Comparison of ENCODE assay signal across 8 mouse cellular contexts in genomic region chr14:79660467-79660866, GRCm38 (mm10). TPM values are rescaled to one million over a fixed set of nuclear protein-coding genes. Genes with fewer than 3 reads are reported as not detected.
DNase-seq lines count a peak whose midpoint lies in the region; ATAC-seq lines count a peak whose summit lies in the region.

No protein-coding gene starts in this region.

- H3K27ac ChIP-seq in intestine, embryonic 14.5 days (ENCODE audit: low read depth) = no peak overlapping the region
- no peak overlapping the region for H3K27ac ChIP-seq in intestine, embryonic 15.5 days
- H3K27ac ChIP-seq in neural tube, embryonic 12.5 days = no peak overlapping the region
- H3K27ac ChIP-seq in limb, embryonic 11.5 days (replicated peaks; ENCODE audit: low read depth, low read length) = no peak overlapping the region
- H3K27ac ChIP-seq in neural tube, embryonic 15.5 days (replicated peaks) = 0 out of 2 replicates have a peak overlapping the region, but pooled peaks have one; percentile 23

- no peak overlapping the region for H3K9ac ChIP-seq in intestine, embryonic 14.5 days (ENCODE audit: low read length)
- H3K9ac ChIP-seq in intestine, embryonic 15.5 days = no peak overlapping the region
- no peak overlapping the region for H3K9ac ChIP-seq in neural tube, embryonic 12.5 days
- H3K9ac ChIP-seq in limb, embryonic 11.5 days (ENCODE audit: low read length) = no peak overlapping the region
- no peak overlapping the region for H3K9ac ChIP-seq in neural tube, embryonic 15.5 days (replicated peaks)

- no peaks in the 10 kb centered on the region for H3K4me1 ChIP-seq in intestine, embryonic 14.5 days (replicated peaks; ENCODE audit: control insufficient read depth, insufficient read depth, low read length)
- H3K4me1 ChIP-seq in intestine, embryonic 15.5 days (replicated peaks) = no peaks in the 10 kb centered on the region
- peaks cover 26% of the 10 kb centered on the region for H3K4me1 ChIP-seq in neural tube, embryonic 12.5 days
- no peaks in the 10 kb centered on the region for H3K4me1 ChIP-seq in limb, embryonic 11.5 days (ENCODE audit: control insufficient read depth, insufficient read depth, low read length)
- H3K4me1 ChIP-seq in neural tube, embryonic 15.5 days = peaks cover 28% of the 10 kb centered on the region

- H3K4me3 ChIP-seq in intestine, embryonic 14.5 days (ENCODE audit: low read depth, low read length) = no peak overlapping the region
- no peak overlapping the region for H3K4me3 ChIP-seq in intestine, embryonic 15.5 days (replicated peaks)
- no peak overlapping the region for H3K4me3 ChIP-seq in neural tube, embryonic 12.5 days
- no peak overlapping the region for H3K4me3 ChIP-seq in limb, embryonic 11.5 days (ENCODE audit: low read depth, low read length)
- no peak overlapping the region for H3K4me3 ChIP-seq in neural tube, embryonic 15.5 days (replicated peaks)

- H3K4me2 ChIP-seq in intestine, embryonic 14.5 days (ENCODE audit: low read length) = peak overlapping the region; percentile 47
- no peak overlapping the region for H3K4me2 ChIP-seq in intestine, embryonic 15.5 days (replicated peaks)
- peak overlapping the region; percentile 55 for H3K4me2 ChIP-seq in neural tube, embryonic 12.5 days (replicated peaks)
- H3K4me2 ChIP-seq in limb, embryonic 11.5 days (ENCODE audit: low read depth, severe bottlenecking) = peak overlapping the region; percentile 45; the same call in 1 of the 2 replicates
- H3K4me2 ChIP-seq in neural tube, embryonic 15.5 days = peak overlapping the region; percentile 55

- no peaks in the 10 kb centered on the region for H3K9me3 ChIP-seq in intestine, embryonic 14.5 days (ENCODE audit: control insufficient read depth, low read length)
- no peaks in the 10 kb centered on the region for H3K9me3 ChIP-seq in intestine, embryonic 15.5 days
- H3K9me3 ChIP-seq in neural tube, embryonic 12.5 days = no peaks in the 10 kb centered on the region
- H3K9me3 ChIP-seq in limb, embryonic 11.5 days (ENCODE audit: control insufficient read depth, low read length) = no peaks in the 10 kb centered on the region
- H3K9me3 ChIP-seq in neural tube, embryonic 15.5 days (replicated peaks) = no peaks in the 10 kb centered on the region

- intact Hi-C loops in left cerebral cortex, postnatal 4 days (cut with DNase I) = no loop called here

- no peaks in the 10 kb centered on the region for H3K36me3 ChIP-seq in intestine, embryonic 14.5 days (ENCODE audit: control insufficient read depth, insufficient read depth, low read length)
- no peaks in the 10 kb centered on the region for H3K36me3 ChIP-seq in intestine, embryonic 15.5 days
- H3K36me3 ChIP-seq in neural tube, embryonic 12.5 days = no peaks in the 10 kb centered on the region
- H3K36me3 ChIP-seq in limb, embryonic 11.5 days (ENCODE audit: control insufficient read depth, insufficient read depth, low read length) = no peaks in the 10 kb centered on the region
- H3K36me3 ChIP-seq in neural tube, embryonic 15.5 days = no peaks in the 10 kb centered on the region

- ATAC-seq in intestine, embryonic 14.5 days (replicated peaks; ENCODE audit: low FRiP score, low TSS enrichment, low read depth) = no peak
- ATAC-seq in intestine, embryonic 15.5 days = no peak
- peak; percentile 11; the same call in 1 of the 2 replicates for ATAC-seq in neural tube, embryonic 12.5 days (ENCODE audit: low FRiP score, low read depth)
- no peak for ATAC-seq in limb, embryonic 11.5 days (ENCODE audit: insufficient number of reproducible peaks, low FRiP score, low TSS enrichment, low read depth)
- ATAC-seq in neural tube, embryonic 15.5 days (ENCODE audit: low FRiP score) = 0 out of 2 replicates have a peak, but pooled peaks have one; percentile 46

- no peaks in the 10 kb centered on the region for H3K27me3 ChIP-seq in intestine, embryonic 14.5 days (replicated peaks; ENCODE audit: control insufficient read depth, insufficient read depth, low read length)
- peaks cover 3% of the 10 kb centered on the region; the same call in 1 of the 2 replicates for H3K27me3 ChIP-seq in intestine, embryonic 15.5 days (replicated peaks)
- H3K27me3 ChIP-seq in neural tube, embryonic 12.5 days (replicated peaks) = peaks cover 4% of the 10 kb centered on the region; the same call in 1 of the 2 replicates
- no peaks in the 10 kb centered on the region for H3K27me3 ChIP-seq in limb, embryonic 11.5 days (ENCODE audit: control insufficient read depth, insufficient read depth, low read length)
- H3K27me3 ChIP-seq in neural tube, embryonic 15.5 days (replicated peaks) = no peaks in the 10 kb centered on the region

- WGBS in intestine, embryonic 14.5 days = 56% methylated on average over 5 of the region's 5 CpGs
- 56% methylated on average over 5 of the region's 5 CpGs for WGBS in intestine, embryonic 15.5 days
- 30% methylated on average over 5 of the region's 5 CpGs for WGBS in neural tube, embryonic 12.5 days
- 64% methylated on average over 5 of the region's 5 CpGs for WGBS in limb, embryonic 11.5 days
- 20% methylated on average over 5 of the region's 5 CpGs for WGBS in neural tube, embryonic 15.5 days

- no peak for DNase-seq in intestine, embryonic 14.5 days (ENCODE audit: low spot score)
- DNase-seq in neural tube, embryonic 10.5 days (ENCODE audit: extremely low spot score, low spot score) = no peak
- DNase-seq in limb, embryonic 11.5 days (ENCODE audit: low spot score) = no peak
- DNase-seq in spleen, postnatal 36 days (ENCODE audit: low spot score in 2 of 2) = no peak
- no peak for DNase-seq in left cerebral cortex, postnatal 4 days

RNA-seq across cellular contexts. Expression of gene Cnmd, which starts 1.5 kb away (rescaled TPM):
- not detected in 2 replicates for polyA plus RNA-seq in intestine, embryonic 14.5 days (2014; fragmentation: Nextera tagmentation; extraction: Ambion mirVana)
- 0.25 and 0.38 TPM in 2 replicates for polyA plus RNA-seq in intestine, embryonic 15.5 days (2015; fragmentation: Nextera tagmentation; extraction: Ambion mirVana)
- 11.3 and 15.2 TPM in 2 replicates for polyA plus RNA-seq in neural tube, embryonic 12.5 days (2016; fragmentation: Nextera tagmentation; extraction: Ambion mirVana)
- 15.2 and 18.9 TPM in 2 replicates for polyA plus RNA-seq in limb, embryonic 11.5 days (2014; fragmentation: Nextera tagmentation; extraction: Ambion mirVana)
- 15.9 and 21.9 TPM in 2 replicates for polyA plus RNA-seq in neural tube, embryonic 15.5 days (2015; fragmentation: Nextera tagmentation; extraction: Ambion mirVana)
- 1 to 10 TPM in 1 of 2 experiments, under 1 TPM in 1; 0.64 to 1.6 TPM for total RNA-seq in left cerebral cortex, postnatal 4 days (2021)

Comparison
In these comparisons a context has a peak if more than half of its experiments do, and no peak if none do; other contexts are left out.
1. ATAC-seq: peak in neural tube, embryonic 12.5 days (single experiment) and neural tube, embryonic 15.5 days (single experiment); none in intestine, embryonic 14.5 days (single experiment), intestine, embryonic 15.5 days (single experiment) and limb, embryonic 11.5 days (single experiment).